Mouse (Mus musculus) spleen, postnatal 36 days (tissue): ENCODE measurements around the gene Frmpd3.
A peak's percentile ranks its signal among the peaks of the same experiment; 100 is the strongest.
"Not testable (repeated sequence)": the region's sequence is repeated elsewhere in the genome, so short reads cannot be mapped to it uniquely, and the experiment has no call there.

Experiments used
- DNase-seq, 2 experiments: peaks; one replicate each; pipeline ENCODE4 v3.0.0; 2022; ENCODE audit warnings: low spot score in 2 of 2, mixed read lengths in 1 of 2

Frmpd3 gene

GRCm38 (mm10) chrX:140341656-140342392 lies at the start of gene Frmpd3:
Gene Frmpd3 (plus strand): TSS chrX:140342263.
- no peak for DNase-seq

GRCm38 (mm10) chrX:140303731-140304130 lies 38.3 kb upstream of the Frmpd3 start:
- no peak for DNase-seq

GRCm38 (mm10) chrX:140305652-140306051 lies 36.4 kb upstream of the Frmpd3 start:
- no peak for DNase-seq

GRCm38 (mm10) chrX:140317931-140318330 lies 24.1 kb upstream of the Frmpd3 start:
- DNase-seq = no peak

GRCm38 (mm10) chrX:140319131-140319530 lies 22.9 kb upstream of the Frmpd3 start:
- no peak for DNase-seq

- not testable (repeated sequence) for DNase-seq
Measured at GRCm38 (mm10) chrX:140320671-140321070, 21.4 kb upstream of the Frmpd3 start.

GRCm38 (mm10) chrX:140342393-140343163 lies 515 bp downstream of the Frmpd3 start:
- no peak for DNase-seq

- no peak for DNase-seq
Measured at GRCm38 (mm10) chrX:140375628-140376027, 33.6 kb downstream of the Frmpd3 start.

GRCm38 (mm10) chrX:140399986-140400385 lies 57.9 kb downstream of the Frmpd3 start:
- DNase-seq = no peak

GRCm38 (mm10) chrX:140402904-140403303 lies 60.8 kb downstream of the Frmpd3 start:
- no peak for DNase-seq

- DNase-seq = no peak
Measured at GRCm38 (mm10) chrX:140406079-140406478, 64.0 kb downstream of the Frmpd3 start.

- no peak for DNase-seq
Measured at GRCm38 (mm10) chrX:140406501-140406900, 64.4 kb downstream of the Frmpd3 start.

- DNase-seq = no peak
Measured at GRCm38 (mm10) chrX:140407593-140407992, 65.5 kb downstream of the Frmpd3 start.

GRCm38 (mm10) chrX:140418467-140418866 lies 76.4 kb downstream of the Frmpd3 start:
- no peak for DNase-seq

GRCm38 (mm10) chrX:140427124-140427523 lies 85.1 kb downstream of the Frmpd3 start:
- no peak for DNase-seq

- peak in 1 of 2 experiments; percentile 2 for DNase-seq
Measured at GRCm38 (mm10) chrX:140428252-140428651, 86.2 kb downstream of the Frmpd3 start.

- DNase-seq = no peak
Measured at GRCm38 (mm10) chrX:140429985-140430384, 87.9 kb downstream of the Frmpd3 start.

GRCm38 (mm10) chrX:140430506-140430905 lies 88.4 kb downstream of the Frmpd3 start:
- DNase-seq = no peak

GRCm38 (mm10) chrX:140431981-140432380 lies 89.9 kb downstream of the Frmpd3 start:
- no peak for DNase-seq

GRCm38 (mm10) chrX:140432786-140433185 lies 90.7 kb downstream of the Frmpd3 start:
- no peak for DNase-seq

- DNase-seq = no peak
Measured at GRCm38 (mm10) chrX:140437906-140438305, 95.8 kb downstream of the Frmpd3 start.

- DNase-seq = no peak
Measured at GRCm38 (mm10) chrX:140445551-140445950, 103.5 kb downstream of the Frmpd3 start.

GRCm38 (mm10) chrX:140450071-140450470 lies 108.0 kb downstream of the Frmpd3 start:
- DNase-seq = no peak
